Mouse (Mus musculus): Measurements from ENCODE around the gene Rnd3.

Gene Rnd3

GRCm38 (mm10) chr2:51137726-51138125 is 11.2 kb downstream of the Rnd3 start:
- intact Hi-C loops (cut with DNase I): no loop called here

GRCm38 (mm10) chr2:51132181-51132580 is 16.7 kb downstream of the Rnd3 start:
- intact Hi-C loops (cut with DNase I): no loop called here

- intact Hi-C loops (cut with DNase I): no loop called here
These were observed 20.8 kb downstream of the Rnd3 start for GRCm38 (mm10) chr2:51128090-51128489.

- intact Hi-C loops (cut with DNase I): no loop called here
These were observed 38.6 kb downstream of the Rnd3 start for GRCm38 (mm10) chr2:51110271-51110670.

GRCm38 (mm10) chr2:51108631-51109030 is 40.3 kb downstream of the Rnd3 start:
- intact Hi-C loops (cut with DNase I): no loop called here

GRCm38 (mm10) chr2:51101187-51101586 is 47.7 kb downstream of the Rnd3 start:
- intact Hi-C loops (cut with DNase I): no loop called here

- intact Hi-C loops (cut with DNase I): no loop called here
These were observed 48.9 kb downstream of the Rnd3 start for GRCm38 (mm10) chr2:51099987-51100386.

GRCm38 (mm10) chr2:51099240-51099639 is 49.7 kb downstream of the Rnd3 start:
- intact Hi-C loops (cut with DNase I): no loop called here

- intact Hi-C loops (cut with DNase I): no loop called here
These were observed 58.2 kb downstream of the Rnd3 start for GRCm38 (mm10) chr2:51090688-51091087.

GRCm38 (mm10) chr2:51090049-51090448 is 58.9 kb downstream of the Rnd3 start:
- intact Hi-C loops (cut with DNase I): no loop called here

GRCm38 (mm10) chr2:51088843-51089573 is 59.9 kb downstream of the Rnd3 start:
- intact Hi-C loops (cut with DNase I): no loop called here

- intact Hi-C loops (cut with DNase I): no loop called here
These were observed 60.8 kb downstream of the Rnd3 start for GRCm38 (mm10) chr2:51088123-51088453.

GRCm38 (mm10) chr2:51087307-51088122 is 61.4 kb downstream of the Rnd3 start:
- intact Hi-C loops (cut with DNase I): no loop called here

GRCm38 (mm10) chr2:51085155-51085554 is 63.8 kb downstream of the Rnd3 start:
- intact Hi-C loops (cut with DNase I): no loop called here

GRCm38 (mm10) chr2:51082714-51083351 is 66.1 kb downstream of the Rnd3 start:
- intact Hi-C loops (cut with DNase I): no loop called here
